ENCODE assay signal across 27 mouse cellular contexts in genomic region chr2:173204671-173205070, GRCm38 (mm10). TPM values are rescaled to one million over a fixed set of nuclear protein-coding genes. Genes with fewer than 3 reads are reported as not detected.
DNase-seq lines count a peak whose midpoint lies in the region; ATAC-seq and TF ChIP-seq lines count a peak whose summit lies in the region.
"Had no signal": no experiment of that assay in that cellular context is flagged by ENCODE, and none has a peak within 500 bp of the region (broad histone marks: within the 10 kb centered on the region; RNA-seq: fewer than 3 reads in every experiment).

No protein-coding gene starts in this region.

- no peak overlapping the region for H3K9ac ChIP-seq in midbrain, postnatal 0 days (replicated peaks; ENCODE audit: low read length, poor library complexity, severe bottlenecking)
- no peak overlapping the region for H3K9ac ChIP-seq in limb, embryonic 11.5 days (ENCODE audit: low read length)
- H3K9ac ChIP-seq: forebrain, embryonic 15.5 days; hindbrain, embryonic 13.5 days; liver, embryonic 12.5 days; midbrain, embryonic 15.5 days had no signal

- no peak for TF ChIP-seq CTCF in midbrain, postnatal 0 days (IDR thresholded peaks at IDR 0.05)

- 62% methylated on average over 4 of the region's 4 CpGs for WGBS in heart, embryonic 10.5 days
- 62% methylated on average over 3 of the region's 4 CpGs for WGBS in midbrain, embryonic 10.5 days
- 79% methylated on average over 4 of the region's 4 CpGs for WGBS in midbrain, postnatal 0 days
- 74% methylated on average over 4 of the region's 4 CpGs for WGBS in limb, embryonic 11.5 days

- no peak overlapping the region for H3K4me3 ChIP-seq in heart, embryonic 10.5 days
- no peak overlapping the region for H3K4me3 ChIP-seq in midbrain, embryonic 10.5 days
- no peak overlapping the region for H3K4me3 ChIP-seq in midbrain, postnatal 0 days (ENCODE audit: low read depth, low read length)
- H3K4me3 ChIP-seq in limb, embryonic 11.5 days (ENCODE audit: low read depth, low read length), result no peak overlapping the region
- H3K4me3 ChIP-seq: forebrain, embryonic 15.5 days; hindbrain, embryonic 13.5 days; liver, embryonic 12.5 days; midbrain, embryonic 15.5 days had no signal

- no peaks in the 10 kb centered on the region for H3K9me3 ChIP-seq in heart, embryonic 10.5 days
- no peaks in the 10 kb centered on the region for H3K9me3 ChIP-seq in midbrain, embryonic 10.5 days (replicated peaks)
- H3K9me3 ChIP-seq in midbrain, postnatal 0 days (ENCODE audit: low read length), result no peaks in the 10 kb centered on the region
- H3K9me3 ChIP-seq in limb, embryonic 11.5 days (ENCODE audit: control insufficient read depth, low read length), result no peaks in the 10 kb centered on the region
- H3K9me3 ChIP-seq: forebrain, embryonic 15.5 days; liver, embryonic 12.5 days; midbrain, embryonic 15.5 days had no signal

- no peak for ATAC-seq in midbrain, postnatal 0 days (ENCODE audit: low FRiP score)
- ATAC-seq in CD4-positive, CD25-positive, alpha-beta regulatory T cell, adult 4 months, result peak; percentile 41
- ATAC-seq in limb, embryonic 11.5 days (ENCODE audit: insufficient number of reproducible peaks, low FRiP score, low TSS enrichment, low read depth), result no peak
- ATAC-seq: forebrain, embryonic 15.5 days; intestine, embryonic 16.5 days; liver, embryonic 12.5 days; midbrain, embryonic 15.5 days had no signal

- DNase-seq in heart, embryonic 10.5 days (ENCODE audit: low spot score), result peak; percentile 53
- DNase-seq in heart, postnatal 4 days, result no peak
- DNase-seq in midbrain, embryonic 10.5 days (ENCODE audit: low spot score), result peak; percentile 10
- DNase-seq in midbrain, postnatal 0 days (ENCODE audit: low spot score), result no peak
- peak; percentile 18 for DNase-seq in limb, embryonic 11.5 days (ENCODE audit: low spot score)
- DNase-seq in right cerebral cortex, postnatal 10 days (ENCODE audit: low spot score in 2 of 2), result no peak
- no peak for DNase-seq in right cerebral cortex, postnatal 25 days
- DNase-seq: B cell, adult 2 months; cerebellum, adult 18-20 months; cerebellum, postnatal 25 days; gastrocnemius, postnatal 36 days; heart, postnatal 10 days; layer of hippocampus, postnatal 36 days; lung, adult 2 months; retina, postnatal 1 day had no signal

- H3K27me3 ChIP-seq in heart, embryonic 10.5 days (ENCODE audit: insufficient read depth, poor library complexity, severe bottlenecking), result 0 out of 2 replicates have a peak, but pooled peaks cover 4% of the 10 kb centered on the region
- no peaks in the 10 kb centered on the region for H3K27me3 ChIP-seq in midbrain, embryonic 10.5 days (ENCODE audit: low read depth, poor library complexity, severe bottlenecking)
- H3K27me3 ChIP-seq in midbrain, postnatal 0 days (ENCODE audit: insufficient read depth, low read length), result no peaks in the 10 kb centered on the region
- no peaks in the 10 kb centered on the region for H3K27me3 ChIP-seq in limb, embryonic 11.5 days (ENCODE audit: control insufficient read depth, insufficient read depth, low read length)
- H3K27me3 ChIP-seq: forebrain, embryonic 15.5 days; hindbrain, embryonic 13.5 days; midbrain, embryonic 15.5 days had no signal

- H3K4me2 ChIP-seq in midbrain, postnatal 0 days (ENCODE audit: low read depth, low read length, poor library complexity, severe bottlenecking), result no peak overlapping the region
- no peak overlapping the region for H3K4me2 ChIP-seq in limb, embryonic 11.5 days (ENCODE audit: low read depth, severe bottlenecking)
- H3K4me2 ChIP-seq: forebrain, embryonic 15.5 days; heart, embryonic 11.5 days; hindbrain, embryonic 13.5 days; liver, embryonic 12.5 days; midbrain, embryonic 15.5 days had no signal

- no peak overlapping the region for H3K27ac ChIP-seq in heart, embryonic 10.5 days
- no peak overlapping the region for H3K27ac ChIP-seq in midbrain, embryonic 10.5 days (replicated peaks)
- H3K27ac ChIP-seq in midbrain, postnatal 0 days (ENCODE audit: low read depth, low read length), result no peak overlapping the region
- H3K27ac ChIP-seq in limb, embryonic 11.5 days (replicated peaks; ENCODE audit: low read depth, low read length), result no peak overlapping the region
- H3K27ac ChIP-seq: forebrain, embryonic 15.5 days; hindbrain, embryonic 13.5 days; kidney, postnatal 0 days; liver, embryonic 12.5 days; midbrain, embryonic 15.5 days had no signal

- no peaks in the 10 kb centered on the region for H3K4me1 ChIP-seq in heart, embryonic 10.5 days
- no peaks in the 10 kb centered on the region for H3K4me1 ChIP-seq in midbrain, embryonic 10.5 days
- H3K4me1 ChIP-seq in midbrain, postnatal 0 days (ENCODE audit: insufficient read depth, low read length), result no peaks in the 10 kb centered on the region
- no peaks in the 10 kb centered on the region for H3K4me1 ChIP-seq in limb, embryonic 11.5 days (ENCODE audit: control insufficient read depth, insufficient read depth, low read length)
- H3K4me1 ChIP-seq: forebrain, embryonic 15.5 days; hindbrain, embryonic 13.5 days; liver, embryonic 12.5 days; midbrain, embryonic 15.5 days had no signal

- no peaks in the 10 kb centered on the region for H3K36me3 ChIP-seq in heart, embryonic 10.5 days
- no peaks in the 10 kb centered on the region for H3K36me3 ChIP-seq in midbrain, embryonic 10.5 days
- no peaks in the 10 kb centered on the region for H3K36me3 ChIP-seq in midbrain, postnatal 0 days (ENCODE audit: insufficient read depth, low read length)
- H3K36me3 ChIP-seq in limb, embryonic 11.5 days (ENCODE audit: control insufficient read depth, insufficient read depth, low read length), result no peaks in the 10 kb centered on the region
- H3K36me3 ChIP-seq: forebrain, embryonic 15.5 days; hindbrain, embryonic 13.5 days; liver, embryonic 12.5 days; midbrain, embryonic 15.5 days had no signal

RNA-seq across cellular contexts. Expression of gene Zbp1, which starts 14.1 kb away (rescaled TPM):
- not detected in 2 replicates for polyA plus RNA-seq in heart, embryonic 10.5 days (2016; fragmentation: Nextera tagmentation; extraction: Ambion mirVana)
- total RNA-seq in heart, postnatal 4 days (2021), result under 1 TPM in 1 of 2 experiments, not detected in 1; 0.14 TPM
- 0.28 and 0.43 TPM in 2 replicates for polyA plus RNA-seq in midbrain, embryonic 10.5 days (2016; fragmentation: Nextera tagmentation; extraction: Ambion mirVana)
- not detected in 2 replicates for total RNA-seq in midbrain, postnatal 0 days (2014; rRNA removed)
- 0.38 and 0.57 TPM in 2 replicates for polyA plus RNA-seq in midbrain, postnatal 0 days (2015; fragmentation: Nextera tagmentation; extraction: Ambion mirVana)
- polyA plus RNA-seq in CD4-positive, CD25-positive, alpha-beta regulatory T cell, adult 4 months (2017; shearing (Covaris generic)), result 100 to 1,000 TPM in 1 of 2 experiments, 10 to 100 TPM in 1; 85.2 to 140 TPM
- not detected in 2 replicates for polyA plus RNA-seq in limb, embryonic 11.5 days (2014; fragmentation: Nextera tagmentation; extraction: Ambion mirVana)
- total RNA-seq: left cerebral cortex, postnatal 25 days had no signal
- polyA plus RNA-seq: embryonic facial prominence, embryonic 11.5 days; heart, embryonic 11.5 days had no signal

RNA-seq across cellular contexts. Expression of gene Pck1, which starts 51.8 kb away (rescaled TPM):
- not detected in 2 replicates for polyA plus RNA-seq in heart, embryonic 10.5 days (2016; fragmentation: Nextera tagmentation; extraction: Ambion mirVana)
- 1 to 10 TPM; 4.6 to 5.4 TPM for total RNA-seq in heart, postnatal 4 days (2021)
- not detected in 2 replicates for polyA plus RNA-seq in midbrain, embryonic 10.5 days (2016; fragmentation: Nextera tagmentation; extraction: Ambion mirVana)
- total RNA-seq in midbrain, postnatal 0 days (2014; rRNA removed), result not detected in 2 replicates
- polyA plus RNA-seq in midbrain, postnatal 0 days (2015; fragmentation: Nextera tagmentation; extraction: Ambion mirVana), result 0.07 TPM in 1 of 2 replicates, not detected in the other
- not detected for polyA plus RNA-seq in CD4-positive, CD25-positive, alpha-beta regulatory T cell, adult 4 months (2017; shearing (Covaris generic))
- polyA plus RNA-seq in limb, embryonic 11.5 days (2014; fragmentation: Nextera tagmentation; extraction: Ambion mirVana), result 0.05 and 0.23 TPM in 2 replicates
- total RNA-seq: layer of hippocampus, adult 18-20 months; layer of hippocampus, postnatal 36 days; left cerebral cortex, postnatal 25 days; megakaryocyte, adult 5-6 weeks had no signal
- polyA plus RNA-seq: embryonic facial prominence, embryonic 11.5 days; forebrain, embryonic 15.5 days; heart, embryonic 11.5 days; hindbrain, embryonic 13.5 days; midbrain, embryonic 15.5 days had no signal

Comparison
In these comparisons a context has a peak if more than half of its experiments do, and no peak if none do; other contexts are left out.
1. DNase-seq: peak in heart, embryonic 10.5 days (single experiment), midbrain, embryonic 10.5 days (single experiment) and limb, embryonic 11.5 days (single experiment); none in heart, postnatal 4 days (single experiment), midbrain, postnatal 0 days (single experiment), right cerebral cortex, postnatal 10 days (0 of 2) and right cerebral cortex, postnatal 25 days (single experiment).
2. RNA of gene Zbp1, which starts 14.1 kb away (polyA plus RNA-seq): 85.2 to 140 TPM in CD4-positive, CD25-positive, alpha-beta regulatory T cell, adult 4 months; 0.38 to 0.57 TPM in midbrain, postnatal 0 days, 0.28 to 0.43 TPM in midbrain, embryonic 10.5 days, not detected in heart, embryonic 10.5 days and not detected in limb, embryonic 11.5 days; every median in the first group is over 10 times any median in the second.